Mouse (Mus musculus) neural tube, embryonic 14.5 days (tissue): Measurements from ENCODE around the gene Aire. TPM values are rescaled to one million over a fixed set of nuclear protein-coding genes. Genes with fewer than 3 reads are reported as not detected.

Experiments
- polyA plus RNA-seq: library from polyadenylated mRNA; unstranded; fragments of >200 nt; fragmentation: Nextera tagmentation; extraction: Ambion mirVana; gene quantifications from 2 replicates; pipeline ENCODE4 v1.2.1, GENCODE M21; 2014

Gene Aire
- polyA plus RNA-seq, 1 experiment from 2014 or later: 0.21 TPM

Other genes starting within 250 kb of the Aire start
- gene Gm9639, start 248.5 kb downstream of the Aire start, polyA plus RNA-seq: not detected in 2 replicates
- not detected in 2 replicates for gene Gm19668, start 244.5 kb downstream of the Aire start, polyA plus RNA-seq
- not detected in 2 replicates for gene Gm9507, start 231.8 kb downstream of the Aire start, polyA plus RNA-seq
- gene Gm2696, start 228.9 kb downstream of the Aire start, polyA plus RNA-seq: not detected in 2 replicates
- not detected in 2 replicates for gene Krtap10-4, start 216.5 kb downstream of the Aire start, polyA plus RNA-seq
- gene Krtap10-10, start 207.7 kb downstream of the Aire start, polyA plus RNA-seq: not detected in 2 replicates
- not detected in 2 replicates for gene Gm36176, start 196.8 kb downstream of the Aire start, polyA plus RNA-seq
- 0.30 TPM in 1 of 2 replicates, not detected in the other for gene Gm10318, start 190.8 kb downstream of the Aire start, polyA plus RNA-seq
- not detected in 2 replicates for gene Gm3285, start 181.6 kb downstream of the Aire start, polyA plus RNA-seq
- 17.4 and 20.6 TPM in 2 replicates for gene Lrrc3, start 141.1 kb downstream of the Aire start, polyA plus RNA-seq
- gene Trpm2, start 73.0 kb downstream of the Aire start, polyA plus RNA-seq: 6.0 and 9.2 TPM in 2 replicates
- 41.3 and 52.6 TPM in 2 replicates for gene 1810043G02Rik, start 65.1 kb downstream of the Aire start, polyA plus RNA-seq
- 83.2 and 93.9 TPM in 2 replicates for gene Pfkl, start 33.5 kb downstream of the Aire start, polyA plus RNA-seq
- gene Dnmt3l, start 1.7 kb downstream of the Aire start, polyA plus RNA-seq: not detected in 2 replicates
- gene Icosl, start 25.7 kb upstream of the Aire start, polyA plus RNA-seq: 0.56 and 1.1 TPM in 2 replicates
- 14.6 and 16.0 TPM in 2 replicates for gene D10Jhu81e, start 126.2 kb upstream of the Aire start, polyA plus RNA-seq
- 12.7 and 15.7 TPM in 2 replicates for gene Pwp2, start 141.5 kb upstream of the Aire start, polyA plus RNA-seq
- gene Trappc10, start 201.0 kb upstream of the Aire start, polyA plus RNA-seq: 28.4 and 43.2 TPM in 2 replicates